Comparison of ENCODE assay signal across 12 mouse cellular contexts in the genomic region with DNA sequence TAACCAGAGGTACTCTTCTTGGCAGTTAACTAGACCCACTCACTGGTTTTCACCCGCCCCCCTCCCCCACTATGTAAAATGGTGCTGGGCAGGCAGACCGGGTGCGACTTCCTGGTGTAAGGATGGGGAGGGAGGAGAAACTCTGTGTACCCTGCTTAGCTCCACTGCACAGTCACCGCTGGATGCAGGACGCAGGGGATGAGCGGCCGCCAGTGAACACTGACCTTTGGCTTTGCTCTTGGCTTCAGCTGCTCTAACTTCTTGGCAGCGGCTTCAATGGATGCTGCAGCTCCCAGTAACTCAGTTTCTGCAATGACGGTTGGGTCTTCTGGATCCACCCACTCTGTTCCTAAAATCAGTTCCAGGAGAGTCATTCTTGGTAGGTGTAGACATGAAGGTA.
DNase-seq lines count a peak whose midpoint lies in the region; ATAC-seq lines count a peak whose summit lies in the region.
"Had no signal": no experiment of that assay in that cellular context is flagged by ENCODE, and none has a peak within 500 bp of the region (broad histone marks: within the 10 kb centered on the region; RNA-seq: fewer than 3 reads in every experiment).

No protein-coding gene starts in this region.

- H3K4me3 ChIP-seq in heart, embryonic 11.5 days (ENCODE audit: low read depth, low read length), result no peak overlapping the region
- H3K4me3 ChIP-seq: forebrain, embryonic 15.5 days; hindbrain, embryonic 15.5 days had no signal

- H3K9ac ChIP-seq in heart, embryonic 11.5 days (ENCODE audit: low read depth, low read length), result no peak overlapping the region
- H3K9ac ChIP-seq: forebrain, embryonic 15.5 days; hindbrain, embryonic 15.5 days had no signal

- no peak overlapping the region for H3K27ac ChIP-seq in heart, embryonic 11.5 days (ENCODE audit: low read depth, low read length)
- H3K27ac ChIP-seq: forebrain, embryonic 15.5 days; hindbrain, embryonic 15.5 days; macrophage had no signal

- H3K4me2 ChIP-seq in heart, embryonic 11.5 days, result no peak overlapping the region
- H3K4me2 ChIP-seq: forebrain, embryonic 15.5 days; hindbrain, embryonic 15.5 days had no signal

- DNase-seq in heart, adult 11 months, result peak; percentile 96
- peak; percentile 36 to 62 for DNase-seq in gastrocnemius, adult 8-10 months (ENCODE audit: low spot score in 2 of 2)
- DNase-seq in kidney, adult 9 months, result peak; percentile 87
- DNase-seq in lung, postnatal 25 days (ENCODE audit: low spot score), result peak; percentile 37
- no peak for DNase-seq in spleen, adult 18-20 months
- DNase-seq in embryo, embryonic 9.5 days (ENCODE audit: extremely low spot score), result no peak
- no peak for DNase-seq in cerebellum, adult 11 months
- DNase-seq: embryo, embryonic 11 days had no signal

- H3K9me3 ChIP-seq in heart, embryonic 11.5 days (replicated peaks; ENCODE audit: control insufficient read depth, low read length), result no peaks in the 10 kb centered on the region
- H3K9me3 ChIP-seq: forebrain, embryonic 15.5 days; hindbrain, embryonic 15.5 days had no signal

- 83% methylated on average over 9 of the region's 9 CpGs for WGBS in heart, embryonic 11.5 days (ENCODE audit: insufficient replicate concordance)

- H3K4me1 ChIP-seq in heart, embryonic 11.5 days (ENCODE audit: control insufficient read depth, insufficient read depth, low read length), result no peaks in the 10 kb centered on the region
- H3K4me1 ChIP-seq: forebrain, embryonic 15.5 days; hindbrain, embryonic 15.5 days had no signal

- peaks cover 15% of the 10 kb centered on the region for H3K36me3 ChIP-seq in heart, embryonic 11.5 days (ENCODE audit: control insufficient read depth, insufficient read depth, low read length)
- H3K36me3 ChIP-seq: forebrain, embryonic 15.5 days had no signal

- no peak for ATAC-seq in heart, embryonic 11.5 days (replicated peaks; ENCODE audit: insufficient number of reproducible peaks, low FRiP score, low TSS enrichment)
- ATAC-seq: forebrain, embryonic 15.5 days had no signal

- no peaks in the 10 kb centered on the region for H3K27me3 ChIP-seq in heart, embryonic 11.5 days (ENCODE audit: control insufficient read depth, insufficient read depth, low read length)
- H3K27me3 ChIP-seq: forebrain, embryonic 15.5 days; hindbrain, embryonic 15.5 days had no signal

Comparison
In these comparisons a context has a peak if more than half of its experiments do, and no peak if none do; other contexts are left out.
1. DNase-seq: peak in heart, adult 11 months (single experiment), gastrocnemius, adult 8-10 months (2 of 2), kidney, adult 9 months (single experiment) and lung, postnatal 25 days (single experiment); none in spleen, adult 18-20 months (0 of 2), embryo, embryonic 9.5 days (single experiment) and cerebellum, adult 11 months (single experiment).